Mouse (Mus musculus) A20 (cell line): ENCODE results near the gene Tlk1.

Experiments used
- DNase-seq: peaks from one replicate; pipeline ENCODE4 v3.0.0-alpha.2; 2011; ENCODE audit warnings: low read depth, low spot score

Gene Tlk1

GRCm38 (mm10) chr2:70793276-70793675 lies 32.3 kb downstream of the Tlk1 start:
- DNase-seq = peak; percentile 73

GRCm38 (mm10) chr2:70790246-70790645 lies 35.3 kb downstream of the Tlk1 start:
- DNase-seq = no peak

GRCm38 (mm10) chr2:70789331-70789730 lies 36.2 kb downstream of the Tlk1 start:
- no peak for DNase-seq

- DNase-seq = no peak
These were observed 41.1 kb downstream of the Tlk1 start for GRCm38 (mm10) chr2:70784447-70784846.

DNA sequence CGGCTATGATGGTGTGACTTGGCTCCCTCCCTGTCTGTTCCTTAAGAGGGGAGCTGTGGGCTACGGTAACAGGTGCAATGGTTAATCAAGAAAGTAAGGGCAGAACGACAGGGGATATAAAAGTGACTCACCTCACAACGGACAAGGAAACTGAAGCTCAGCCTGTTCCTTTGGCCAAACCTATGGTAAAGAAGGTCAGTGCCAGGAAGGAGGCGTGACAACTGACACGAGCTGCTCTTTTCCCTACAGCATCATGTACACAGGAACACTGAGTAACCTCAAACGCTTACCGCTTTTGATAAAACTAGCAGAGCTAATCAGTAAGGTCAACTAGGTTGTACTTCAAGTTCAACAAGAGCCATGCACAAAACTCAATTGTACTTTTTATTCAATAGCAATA lies 42.0 kb downstream of the Tlk1 start:
- DNase-seq = no peak

DNA sequence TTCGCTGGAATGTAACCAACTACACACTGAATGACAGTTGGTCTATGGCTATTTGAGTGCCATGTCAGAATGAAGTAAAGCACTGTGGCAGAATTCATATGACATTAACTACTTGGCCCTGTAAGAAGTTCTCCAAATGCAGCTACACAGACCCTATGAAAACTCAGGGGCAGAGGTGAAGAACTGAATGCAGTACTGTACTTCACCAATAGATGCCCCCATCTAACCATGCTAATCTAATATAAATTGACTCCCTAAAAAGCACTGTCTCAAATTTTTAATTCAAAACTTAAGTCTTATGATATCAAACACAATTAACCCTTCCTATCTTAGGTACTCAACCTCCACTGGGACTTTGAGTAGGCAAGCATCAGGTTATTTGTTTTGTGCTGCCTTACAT lies 45.9 kb downstream of the Tlk1 start:
- DNase-seq = peak; percentile 68

- DNase-seq = no peak
These were observed 48.8 kb downstream of the Tlk1 start for GRCm38 (mm10) chr2:70776744-70777143.

GRCm38 (mm10) chr2:70764734-70765133 lies 60.8 kb downstream of the Tlk1 start:
- DNase-seq = no peak

GRCm38 (mm10) chr2:70762741-70763140 lies 62.8 kb downstream of the Tlk1 start:
- DNase-seq = no peak

DNA sequence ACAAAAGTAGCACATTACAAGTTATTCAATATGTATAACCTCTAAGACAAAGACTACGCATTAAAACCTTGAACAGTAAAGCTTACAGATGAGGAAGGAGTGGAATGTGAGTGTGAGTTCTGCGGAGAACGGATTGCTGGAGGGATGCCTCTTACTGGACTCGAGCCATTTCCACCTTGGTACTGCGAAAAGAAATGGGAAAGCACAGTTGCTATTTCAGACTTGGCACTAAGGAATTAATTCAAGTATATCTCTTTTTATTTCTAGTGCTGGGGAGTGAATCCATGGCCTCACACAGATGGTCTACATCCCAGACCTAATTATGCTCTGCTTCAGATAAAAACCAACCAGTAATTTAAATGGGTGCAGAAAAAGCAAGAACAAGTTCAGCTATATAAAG lies 73.4 kb downstream of the Tlk1 start:
- DNase-seq = no peak

DNA sequence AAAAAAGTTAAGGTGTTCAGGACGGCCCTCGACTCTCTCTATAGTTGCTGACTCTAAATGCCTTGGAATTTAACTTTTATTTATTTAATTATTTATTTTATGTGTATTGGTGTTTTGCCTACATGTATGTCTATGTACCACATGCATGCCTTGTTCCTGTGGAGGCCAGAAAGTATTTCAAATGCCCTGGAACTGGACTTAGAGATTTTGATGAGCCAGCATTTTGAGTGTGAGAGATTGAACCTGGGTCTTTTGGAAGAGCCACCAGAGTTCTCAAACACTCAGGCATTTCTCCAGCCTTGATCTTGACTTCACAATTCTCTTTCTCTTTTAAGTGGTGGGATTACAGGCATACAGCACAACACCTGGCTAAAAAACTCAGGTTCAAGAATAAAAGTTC lies 73.9 kb downstream of the Tlk1 start:
- no peak for DNase-seq

DNA sequence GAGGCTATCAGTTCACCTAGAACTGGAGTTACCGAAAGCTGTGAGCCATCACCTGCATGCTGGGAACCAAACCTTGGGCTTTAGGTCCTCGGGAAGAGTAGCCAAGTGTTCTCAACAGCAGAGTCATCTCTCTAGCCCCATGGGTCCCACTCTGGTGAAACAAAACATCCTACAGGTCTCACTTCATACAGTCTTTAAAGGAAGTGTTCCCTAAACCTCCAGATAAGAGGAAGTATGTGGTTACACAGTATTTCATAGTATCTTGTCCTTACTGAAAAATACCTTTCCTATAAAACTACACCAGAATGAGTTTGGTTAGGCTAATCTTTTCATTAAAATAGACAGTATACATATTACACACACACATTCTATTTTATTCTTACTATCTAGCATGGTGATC lies 82.9 kb downstream of the Tlk1 start:
- DNase-seq = peak; percentile 41

DNA sequence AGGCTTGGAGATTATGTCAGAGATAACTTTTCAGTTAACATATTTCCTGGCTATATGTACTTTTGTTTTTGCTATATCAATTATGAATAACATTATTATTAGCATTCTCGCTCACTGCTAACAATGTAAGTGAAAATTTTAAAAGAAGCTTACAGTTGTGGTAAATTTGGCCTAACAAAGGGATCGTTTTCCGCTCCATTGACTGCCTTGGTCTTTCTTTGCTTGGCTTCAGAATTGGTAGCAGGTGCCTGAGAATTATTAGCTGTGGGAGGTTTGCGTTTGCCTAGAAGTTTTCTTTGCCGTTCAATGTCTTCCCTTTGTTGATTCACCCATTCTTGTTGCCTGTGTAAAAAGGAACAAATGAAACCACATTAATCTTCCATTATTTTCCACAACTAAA lies 83.6 kb downstream of the Tlk1 start:
- no peak for DNase-seq

DNA sequence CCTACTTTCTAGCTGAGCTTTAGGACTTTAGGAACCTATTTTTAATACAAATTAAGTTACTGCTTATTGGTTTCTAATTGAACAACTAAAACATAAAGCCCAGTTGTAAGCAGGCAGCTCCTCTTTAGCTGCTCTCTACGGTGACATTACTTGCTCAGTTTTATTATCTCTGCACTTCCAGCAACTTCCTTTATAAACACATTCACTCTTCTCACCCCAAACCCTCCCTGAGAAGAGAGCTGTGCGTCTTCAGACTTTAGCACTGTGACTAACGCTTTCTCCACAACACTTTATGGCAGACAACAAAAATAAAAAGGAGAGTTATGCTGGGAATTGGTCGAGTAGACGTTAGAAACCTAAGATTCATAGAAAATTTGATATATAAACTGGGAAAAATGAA lies 89.5 kb downstream of the Tlk1 start:
- DNase-seq = no peak

GRCm38 (mm10) chr2:70735534-70735933 lies 90.0 kb downstream of the Tlk1 start:
- no peak for DNase-seq

DNA sequence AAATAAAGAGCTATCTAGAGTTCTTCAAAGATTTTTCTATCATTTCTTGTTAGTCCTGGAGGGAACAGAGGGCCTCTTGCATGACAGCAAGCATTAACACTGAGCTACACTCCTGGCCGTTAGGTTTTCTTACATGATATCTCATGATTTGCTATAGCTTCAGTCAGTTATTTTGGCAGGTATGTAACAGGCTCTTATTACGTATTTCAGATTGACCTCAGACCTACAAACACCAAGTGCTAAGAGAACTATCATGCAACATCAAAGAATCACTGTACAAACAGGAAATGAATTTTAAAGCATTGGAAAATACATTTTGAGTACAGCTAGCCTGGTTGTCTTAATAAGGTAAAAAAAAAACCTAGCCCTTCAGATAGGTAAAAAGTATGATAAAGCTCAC lies 98.4 kb downstream of the Tlk1 start:
- DNase-seq = no peak

DNA sequence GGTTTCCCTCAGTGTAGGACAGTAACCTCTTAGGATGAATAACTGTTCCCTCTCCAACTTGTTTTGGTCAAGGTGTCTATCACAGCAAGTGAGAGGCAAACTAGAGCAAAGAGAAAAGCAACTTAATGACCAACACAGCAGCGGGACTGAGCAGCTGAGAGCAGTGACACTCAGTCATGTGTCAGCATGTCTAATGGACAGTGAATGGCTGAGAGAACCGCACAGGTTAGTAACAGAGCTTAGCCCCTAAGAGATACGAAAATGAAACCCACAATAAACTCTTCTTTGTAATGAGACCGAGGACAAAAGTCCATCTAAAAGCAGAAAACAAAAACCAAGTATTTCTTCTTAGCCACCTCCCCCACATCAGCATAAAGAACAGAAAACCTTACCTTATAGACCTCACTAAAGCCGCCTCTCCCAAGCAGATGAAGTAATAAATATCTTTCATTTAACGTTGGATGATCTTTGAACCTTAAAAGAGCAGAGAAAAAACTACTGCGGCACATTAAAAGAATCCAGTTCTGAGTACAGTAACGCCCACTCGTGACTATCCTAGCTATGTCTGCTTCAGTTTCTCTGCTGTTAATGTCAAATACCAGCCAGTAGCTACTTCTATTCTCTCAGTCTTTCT lies 101.8 kb downstream of the Tlk1 start:
- no peak for DNase-seq

DNA sequence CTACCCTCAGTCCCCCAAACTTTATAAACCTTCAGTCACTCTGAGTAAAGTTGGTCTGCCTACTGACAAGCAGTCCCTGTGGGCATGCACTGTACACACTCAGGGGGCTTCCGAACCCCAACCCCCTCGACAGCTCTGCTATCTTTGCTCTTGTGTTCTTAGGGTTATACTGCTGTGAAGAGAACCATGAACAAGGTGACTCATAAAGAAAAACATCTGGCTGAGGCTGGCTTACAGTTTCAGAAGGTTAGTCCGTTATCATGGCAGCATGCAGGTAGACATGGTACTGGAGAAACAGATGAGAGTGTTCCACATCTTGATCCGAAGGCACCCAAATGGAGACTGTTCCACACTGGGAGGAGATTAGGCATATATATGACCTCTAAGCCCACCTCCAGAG lies 114.7 kb downstream of the Tlk1 start:
- DNase-seq = peak; percentile 16

GRCm38 (mm10) chr2:70710236-70710635 lies 115.3 kb downstream of the Tlk1 start:
- DNase-seq = no peak

DNA sequence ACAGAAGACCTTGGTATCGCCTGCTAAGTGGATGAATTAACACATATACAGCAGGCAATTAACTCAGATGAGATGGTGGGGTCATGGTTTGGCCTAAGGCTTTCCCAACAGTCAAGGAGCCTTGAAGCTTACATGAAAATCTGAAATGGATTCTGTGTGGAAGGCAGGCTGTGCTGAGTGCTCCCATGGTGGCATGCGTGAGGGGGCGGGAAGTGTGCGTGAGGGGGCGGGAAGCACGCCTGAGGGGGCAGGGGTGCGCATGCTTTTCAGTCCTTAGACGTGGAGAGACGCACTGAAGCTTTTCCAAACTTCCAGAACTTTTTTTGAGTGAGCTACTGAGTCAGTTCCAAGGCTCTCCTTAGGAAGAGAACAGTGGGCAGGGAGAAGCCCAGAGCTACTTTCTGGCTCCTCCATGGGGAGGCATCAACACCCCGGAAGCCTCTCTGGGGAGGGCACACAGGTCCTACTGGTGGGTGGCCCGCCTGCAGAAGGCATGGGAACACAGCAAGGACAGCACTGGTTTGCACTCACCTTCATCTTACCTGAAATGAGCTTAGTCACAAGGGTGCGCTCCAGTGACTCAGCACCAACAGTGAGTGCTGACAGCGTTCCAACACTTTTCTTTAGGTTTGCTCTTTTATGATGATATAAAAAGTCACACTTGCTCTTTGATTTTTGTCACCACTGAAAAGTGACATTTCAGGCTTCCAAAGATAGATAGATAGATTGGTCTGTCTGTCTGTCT lies 116.4 kb downstream of the Tlk1 start:
- no peak for DNase-seq

- DNase-seq = peak; percentile 22
These were observed 123.1 kb downstream of the Tlk1 start for GRCm38 (mm10) chr2:70702403-70702802.

GRCm38 (mm10) chr2:70701571-70701970 lies 124.0 kb downstream of the Tlk1 start:
- DNase-seq = no peak

- no peak for DNase-seq
These were observed 124.7 kb downstream of the Tlk1 start for GRCm38 (mm10) chr2:70700851-70701250.

DNA sequence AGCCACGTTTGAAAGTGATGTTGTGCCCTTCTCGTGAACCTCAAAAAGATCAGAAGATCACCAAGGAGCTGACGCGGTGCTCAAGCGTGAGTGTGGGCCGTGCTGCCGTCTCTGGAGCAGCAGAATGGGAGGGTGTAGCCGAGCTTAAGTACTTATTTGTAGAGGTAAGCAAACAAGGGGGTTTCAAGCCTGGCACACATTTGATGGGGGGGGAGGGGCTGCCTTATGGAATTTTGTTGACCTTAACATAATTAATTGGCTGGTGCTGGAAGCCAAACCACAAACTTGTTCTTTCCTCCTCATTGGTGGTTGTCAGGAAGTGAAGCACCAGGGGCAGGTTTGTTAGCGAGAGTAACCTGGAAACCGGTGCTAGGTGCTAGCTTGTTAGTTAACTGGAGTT lies 129.8 kb downstream of the Tlk1 start:
- DNase-seq = no peak
